Mouse (Mus musculus): ENCODE results near the gene Nup107. TPM values are rescaled to one million over a fixed set of nuclear protein-coding genes. Genes with fewer than 3 reads are reported as not detected.

Gene Nup107
- total and polyA plus RNA-seq, 3 experiments = 80.2 to 91.6 TPM; not detected in 1

GRCm38 (mm10) chr10:117782491-117783260 lies 9.8 kb downstream of the Nup107 start:
- Histone ChIP-seq H3K36me3 (ENCODE audit: control insufficient read depth in 1 of 2, insufficient read depth in 2 of 2, low read length in 2 of 2) (peaks cover 4 to 54% of the 10 kb centered on the region in 2 experiments; a peak in 3 of 4 replicates), H3K27ac (ENCODE audit: control insufficient read depth, low read depth, low read length) (no peak overlapping the region), H3K9me3 (replicated peaks; ENCODE audit: insufficient read depth, low read length) (no peaks in the 10 kb centered on the region), H3K79me2 (ENCODE audit: control insufficient read depth, insufficient read depth, low read length, poor library complexity) (peaks cover 2% of the 10 kb centered on the region; the same call in 1 of the 2 replicates), H3K4me3 (ENCODE audit: control insufficient read depth in 1 of 2, insufficient read depth in 1 of 2, low read depth in 2 of 2, low read length in 2 of 2) (no peak overlapping the region), H3K27me3 (ENCODE audit: control insufficient read depth in 1 of 2, insufficient read depth in 2 of 2, low read length in 2 of 2) (no peaks in the 10 kb centered on the region), H3K9ac (ENCODE audit: control insufficient read depth, low read depth, low read length, poor library complexity, severe bottlenecking) (no peak overlapping the region), H3K4me1 (ENCODE audit: control insufficient read depth in 1 of 2, insufficient read depth in 2 of 2, low read length in 2 of 2) (peaks cover 0 to 3% of the 10 kb centered on the region in 2 experiments; a peak in 2 of 4 replicates)
- DNase-seq (ENCODE audit: low read depth, low spot score) = no peak
- TF ChIP-seq TAL1 (IDR thresholded peaks at IDR 0.05; ENCODE audit: low read length) (no peak), MAX (IDR thresholded peaks at IDR 0.05; ENCODE audit: low read length) (no peak), MXI1 (IDR thresholded peaks at IDR 0.05; ENCODE audit: low read depth, low read length) (no peak), POLR2A (IDR thresholded peaks at IDR 0.05; ENCODE audit: control insufficient read depth in 1 of 2, insufficient read depth in 1 of 2, low read depth in 1 of 2, low read length in 2 of 2, poor library complexity in 1 of 2) (no peak), SIN3A (IDR thresholded peaks at IDR 0.05; ENCODE audit: low read length) (no peak), RCOR1 (IDR thresholded peaks at IDR 0.05; ENCODE audit: low read depth, low read length) (no peak)

- Histone ChIP-seq H3K27me3 (ENCODE audit: control insufficient read depth in 1 of 2, insufficient read depth in 2 of 2, low read length in 2 of 2) (no peaks in the 10 kb centered on the region), H3K79me2 (ENCODE audit: control insufficient read depth, insufficient read depth, low read length, poor library complexity) (0 out of 2 replicates have a peak, but pooled peaks cover 1% of the 10 kb centered on the region), H3K27ac (ENCODE audit: control insufficient read depth, low read depth, low read length) (no peak overlapping the region), H3K36me3 (ENCODE audit: control insufficient read depth in 1 of 2, insufficient read depth in 2 of 2, low read length in 2 of 2) (peaks cover 4 to 56% of the 10 kb centered on the region in 2 experiments; a peak in 3 of 4 replicates), H3K4me3 (ENCODE audit: control insufficient read depth in 1 of 2, insufficient read depth in 1 of 2, low read depth in 2 of 2, low read length in 2 of 2) (no peak overlapping the region), H3K9ac (ENCODE audit: control insufficient read depth, low read depth, low read length, poor library complexity, severe bottlenecking) (no peak overlapping the region), H3K4me1 (ENCODE audit: control insufficient read depth in 1 of 2, insufficient read depth in 2 of 2, low read length in 2 of 2) (peaks cover 0 to 3% of the 10 kb centered on the region in 2 experiments; a peak in 2 of 4 replicates), H3K9me3 (replicated peaks; ENCODE audit: insufficient read depth, low read length) (no peaks in the 10 kb centered on the region)
- DNase-seq (ENCODE audit: low read depth, low spot score) = no peak
- no peak for TF ChIP-seq MYB (IDR thresholded peaks at IDR 0.05; ENCODE audit: low read depth, low read length)
- no peak for TF ChIP-seq RAD21 (IDR thresholded peaks at IDR 0.05; ENCODE audit: low read depth, low read length)
- TF ChIP-seq RCOR1 (IDR thresholded peaks at IDR 0.05; ENCODE audit: low read depth, low read length) = no peak
- no peak for TF ChIP-seq JUND (IDR thresholded peaks at IDR 0.05; ENCODE audit: low read depth, low read length)
- no peak for TF ChIP-seq ETS1 (IDR thresholded peaks at IDR 0.05; ENCODE audit: low read depth, low read length)
- TF ChIP-seq SIN3A (IDR thresholded peaks at IDR 0.05; ENCODE audit: low read length) = no peak
Measured at GRCm38 (mm10) chr10:117782056-117782455, 10.4 kb downstream of the Nup107 start.

- no peak overlapping the region for H3K27ac ChIP-seq (ENCODE audit: control insufficient read depth, low read depth, low read length)
- peaks cover 4 to 55% of the 10 kb centered on the region in 2 experiments; a peak in 3 of 4 replicates for H3K36me3 ChIP-seq (ENCODE audit: control insufficient read depth in 1 of 2, insufficient read depth in 2 of 2, low read length in 2 of 2)
- no peaks in the 10 kb centered on the region for H3K9me3 ChIP-seq (replicated peaks; ENCODE audit: insufficient read depth, low read length)
- DNase-seq (ENCODE audit: low read depth, low spot score) = no peak
- no peaks in the 10 kb centered on the region for H3K27me3 ChIP-seq (ENCODE audit: control insufficient read depth in 1 of 2, insufficient read depth in 2 of 2, low read length in 2 of 2)
- H3K4me3 ChIP-seq (ENCODE audit: control insufficient read depth in 1 of 2, insufficient read depth in 1 of 2, low read depth in 2 of 2, low read length in 2 of 2) = no peak overlapping the region
- no peak for TF ChIP-seq ZMIZ1 (IDR thresholded peaks at IDR 0.05; ENCODE audit: low read depth, low read length)
- no peak for TF ChIP-seq NELFE (IDR thresholded peaks at IDR 0.05; ENCODE audit: low read depth, low read length)
- TF ChIP-seq MYB (IDR thresholded peaks at IDR 0.05; ENCODE audit: low read depth, low read length) = no peak
- no peak for TF ChIP-seq POLR2A (IDR thresholded peaks at IDR 0.05; ENCODE audit: control insufficient read depth in 1 of 2, insufficient read depth in 1 of 2, low read depth in 1 of 2, low read length in 2 of 2, poor library complexity in 1 of 2)
- no peak for TF ChIP-seq CTCF (IDR thresholded peaks at IDR 0.05 in 2 of 3, conservative IDR thresholded peaks at IDR 0.05 in 1 of 3; ENCODE audit: control insufficient read depth in 1 of 3, insufficient read depth in 1 of 3, low read depth in 2 of 3, low read length in 3 of 3, poor library complexity in 1 of 3, severe bottlenecking in 1 of 3)
- no peak for TF ChIP-seq TCF12 (IDR thresholded peaks at IDR 0.05; ENCODE audit: low read depth, low read length)
- no peak for TF ChIP-seq NRF1 (IDR thresholded peaks at IDR 0.05; ENCODE audit: insufficient read depth, low read depth, low read length, poor library complexity, severe bottlenecking)
- no peak for TF ChIP-seq GABPA (IDR thresholded peaks at IDR 0.05; ENCODE audit: low read depth, low read length)
- no peak for TF ChIP-seq ZC3H11A (IDR thresholded peaks at IDR 0.05; ENCODE audit: low read depth, low read length)
- TF ChIP-seq KAT2A (conservative IDR thresholded peaks at IDR 0.05; ENCODE audit: low read depth, low read length) = no peak
- no peak for TF ChIP-seq TAL1 (IDR thresholded peaks at IDR 0.05; ENCODE audit: low read length)
- no peak for TF ChIP-seq RAD21 (IDR thresholded peaks at IDR 0.05; ENCODE audit: low read depth, low read length)
- TF ChIP-seq HCFC1 (IDR thresholded peaks at IDR 0.05; ENCODE audit: low read depth, low read length) = no peak
- no peak for TF ChIP-seq POLR2AphosphoS2 (IDR thresholded peaks at IDR 0.05; ENCODE audit: low read length)
- H3K9ac ChIP-seq (ENCODE audit: control insufficient read depth, low read depth, low read length, poor library complexity, severe bottlenecking) = no peak overlapping the region
- peaks cover 0 to 3% of the 10 kb centered on the region in 2 experiments; a peak in 2 of 4 replicates for H3K4me1 ChIP-seq (ENCODE audit: control insufficient read depth in 1 of 2, insufficient read depth in 2 of 2, low read length in 2 of 2)
- 0 out of 2 replicates have a peak, but pooled peaks cover 1% of the 10 kb centered on the region for H3K79me2 ChIP-seq (ENCODE audit: control insufficient read depth, insufficient read depth, low read length, poor library complexity)
Measured at GRCm38 (mm10) chr10:117781021-117781725, 11.3 kb downstream of the Nup107 start.
